Mouse (Mus musculus) bone marrow macrophage, adult 2 months (primary cell): ENCODE data around the gene Slx4ip. TPM values are rescaled to one million over a fixed set of nuclear protein-coding genes. Genes with fewer than 3 reads are reported as not detected.

Source experiments
- H3K27ac ChIP-seq: 2 replicates; pipeline ENCODE4 v1.5.1; 2012; ENCODE audit warnings: low read depth, low read length; ENCODE audit not compliant: insufficient read depth
- H3K4me1 ChIP-seq: 2 replicates; pipeline ENCODE4 v1.6.1; 2012; ENCODE audit warnings: low read length; ENCODE audit not compliant: control insufficient read depth, insufficient read depth
- H3K4me3 ChIP-seq: 2 replicates; pipeline ENCODE4 v1.5.1; 2012; ENCODE audit warnings: mild to moderate bottlenecking, low read length, moderate library complexity; ENCODE audit not compliant: insufficient read depth
- CTCF ChIP-seq: IDR thresholded peaks from 2 replicates; pipeline ENCODE4 v1.5.1; 2012; ENCODE audit warnings: low read depth, mild to moderate bottlenecking, low read length, moderate library complexity
- POLR2A ChIP-seq: IDR thresholded peaks from 2 replicates; pipeline ENCODE4 v1.6.1; 2012; ENCODE audit warnings: mild to moderate bottlenecking, low read depth, low read length, borderline replicate concordance
- polyA plus RNA-seq: library from polyadenylated mRNA; stranded (reverse); fragments of >200 nt; gene quantifications from 2 replicates; pipeline ENCODE4 v1.2.4, GENCODE M21; 2012; ENCODE audit not compliant: missing spikeins, insufficient read depth, insufficient read length

The Slx4ip gene
- polyA plus RNA-seq, 1 experiment, result 4.9 TPM

- TF ChIP-seq CTCF, result no peak
- no peak for TF ChIP-seq POLR2A
- H3K27ac ChIP-seq, result no peak overlapping the region
- H3K4me1 ChIP-seq, result peaks cover 13% of the 10 kb centered on the region
- no peak overlapping the region for H3K4me3 ChIP-seq
Measured at GRCm38 (mm10) chr2:137080468-137080867, 189.4 kb downstream of the Slx4ip start.

DNA sequence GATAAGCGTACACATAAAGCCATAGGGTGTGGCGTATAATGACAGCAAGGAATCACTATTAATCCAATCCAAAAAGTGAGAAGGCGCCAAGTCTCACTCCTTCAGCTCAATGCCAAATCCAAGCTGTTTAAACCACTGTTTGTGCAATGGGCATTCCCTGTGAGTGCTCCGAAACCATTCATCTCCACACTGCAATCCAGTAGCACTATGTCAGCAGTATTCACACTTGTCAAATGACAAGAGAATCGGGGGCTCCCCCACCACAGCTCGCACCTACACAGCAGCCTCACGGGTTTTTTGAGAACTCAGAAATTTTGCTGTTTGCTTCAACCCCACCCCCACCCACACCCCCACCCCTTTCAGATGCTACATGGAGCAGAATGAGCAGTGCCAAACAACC, 190.0 kb downstream of the Slx4ip start:
- TF ChIP-seq CTCF, result no peak
- TF ChIP-seq POLR2A, result no peak
- H3K27ac ChIP-seq, result no peak overlapping the region

DNA sequence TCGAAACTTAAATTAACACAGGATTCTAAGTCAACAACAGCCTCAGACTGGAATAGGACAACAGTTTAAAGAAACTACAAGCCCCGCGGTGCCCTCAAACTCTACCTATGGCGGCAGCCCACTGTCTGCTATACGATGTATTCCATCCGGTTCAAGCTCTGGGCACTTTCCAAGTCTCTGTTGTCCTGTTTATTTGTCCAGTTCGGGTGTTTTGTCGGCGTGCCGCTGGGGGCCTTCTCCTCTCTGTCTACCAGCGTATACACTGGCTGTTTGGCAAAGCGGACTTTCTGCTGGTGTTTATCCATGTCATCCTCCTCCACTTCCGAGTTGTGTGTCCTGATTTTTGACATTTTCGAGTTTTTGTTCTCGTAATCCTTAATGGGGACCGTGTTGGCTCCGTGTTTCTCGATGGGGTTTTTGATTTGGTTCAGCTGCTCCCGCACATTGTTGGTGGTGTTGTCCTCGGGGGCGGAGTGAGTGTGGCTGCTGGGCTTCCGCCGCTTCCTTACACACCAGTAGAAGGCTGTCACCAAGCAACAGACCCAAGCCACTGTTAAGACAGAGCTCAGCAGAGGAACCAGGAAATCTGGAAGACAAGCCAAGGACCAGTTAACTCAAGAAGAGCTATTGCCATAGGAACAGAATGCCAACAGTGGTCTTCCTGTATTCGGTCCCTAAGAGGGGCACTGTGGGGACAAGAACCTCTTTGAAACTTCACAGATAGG, 192.0 kb downstream of the Slx4ip start:
- TF ChIP-seq POLR2A, result no peak
- TF ChIP-seq CTCF, result no peak
- no peak overlapping the region for H3K27ac ChIP-seq
- H3K4me1 ChIP-seq, result peaks cover 13% of the 10 kb centered on the region

More for the DNA sequence above, 190.0 kb downstream of the Slx4ip start:
- H3K4me3 ChIP-seq, result no peak overlapping the region
- H3K4me1 ChIP-seq, result peaks cover 13% of the 10 kb centered on the region

DNA sequence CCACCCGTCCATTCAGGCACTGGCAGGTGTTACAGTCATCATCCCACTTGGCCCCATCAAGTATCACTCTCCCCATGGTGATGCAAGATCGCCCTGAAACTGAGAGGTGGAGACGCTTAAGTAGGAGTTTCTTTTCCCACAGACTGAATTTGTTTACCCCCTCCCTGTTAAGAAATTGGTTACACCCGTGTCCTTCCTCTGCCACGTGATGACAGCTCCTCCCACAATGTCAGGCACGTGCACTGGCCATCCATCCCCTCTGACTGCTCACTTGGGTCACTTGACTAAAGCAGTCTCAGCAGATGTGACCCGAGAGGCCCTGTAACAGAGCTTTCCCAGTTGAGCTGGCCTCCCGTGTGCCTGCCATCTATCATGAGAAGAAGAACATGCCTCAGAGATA, 194.2 kb downstream of the Slx4ip start:
- TF ChIP-seq CTCF (no peak), POLR2A (no peak)
- no peak overlapping the region for H3K4me3 ChIP-seq
- no peak overlapping the region for H3K27ac ChIP-seq
- peaks cover 8% of the 10 kb centered on the region for H3K4me1 ChIP-seq

More for the DNA sequence above, 192.0 kb downstream of the Slx4ip start:
- no peak overlapping the region for H3K4me3 ChIP-seq

- Histone ChIP-seq H3K27ac (no peak overlapping the region), H3K4me3 (no peak overlapping the region), H3K4me1 (no peaks in the 10 kb centered on the region)
- TF ChIP-seq POLR2A (no peak), CTCF (no peak)
Measured at GRCm38 (mm10) chr2:137086621-137087395, 195.8 kb downstream of the Slx4ip start.

DNA sequence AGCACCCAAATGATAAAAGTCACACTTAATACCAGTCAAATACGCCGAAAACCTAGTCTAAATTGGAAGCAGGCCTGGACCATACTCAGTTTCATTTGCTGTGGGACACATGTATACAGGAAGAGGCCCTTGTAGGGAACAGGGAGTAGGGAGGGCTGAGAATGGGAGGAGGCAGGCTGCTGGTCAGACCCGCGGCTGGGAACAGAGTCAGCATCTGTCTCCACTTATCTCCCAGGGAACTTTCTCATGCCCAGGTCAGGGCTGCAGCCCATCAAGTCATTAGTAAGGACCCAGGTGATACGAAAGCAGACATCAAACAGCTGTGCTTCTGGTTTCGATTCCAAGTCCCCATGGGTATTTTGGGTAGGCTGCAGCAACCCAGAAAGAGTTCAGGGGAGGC, 196.7 kb downstream of the Slx4ip start:
- TF ChIP-seq POLR2A (no peak), CTCF (no peak)
- Histone ChIP-seq H3K4me1 (no peaks in the 10 kb centered on the region), H3K4me3 (no peak overlapping the region), H3K27ac (no peak overlapping the region)

- TF ChIP-seq CTCF (no peak), POLR2A (no peak)
- Histone ChIP-seq H3K27ac (no peak overlapping the region), H3K4me1 (no peaks in the 10 kb centered on the region), H3K4me3 (no peak overlapping the region)
Measured at GRCm38 (mm10) chr2:137091766-137092522, 200.9 kb downstream of the Slx4ip start.

- H3K4me3 ChIP-seq, result no peak overlapping the region
- no peak overlapping the region for H3K27ac ChIP-seq
- no peaks in the 10 kb centered on the region for H3K4me1 ChIP-seq
- no peak for TF ChIP-seq CTCF
- no peak for TF ChIP-seq POLR2A
Measured at GRCm38 (mm10) chr2:137092523-137093297, 201.7 kb downstream of the Slx4ip start.

DNA sequence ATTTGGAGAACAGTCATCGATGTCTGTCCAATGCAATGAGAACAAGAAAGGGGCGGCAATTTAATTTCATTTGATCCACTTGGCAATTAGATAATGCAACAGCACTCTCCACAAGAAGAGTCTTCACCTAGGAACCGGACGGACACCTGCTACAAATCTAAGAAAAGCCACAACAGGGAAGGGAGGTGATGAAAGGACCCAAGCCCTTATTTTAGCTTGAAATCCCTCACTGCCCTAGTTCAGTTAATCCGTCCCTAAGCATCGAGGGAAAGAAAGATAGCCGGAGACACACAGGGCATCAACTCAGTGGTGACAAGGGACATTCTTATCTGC, 202.2 kb downstream of the Slx4ip start:
- Histone ChIP-seq H3K4me3 (no peak overlapping the region), H3K4me1 (no peaks in the 10 kb centered on the region), H3K27ac (no peak overlapping the region)
- TF ChIP-seq CTCF (no peak), POLR2A (no peak)
